Mouse (Mus musculus) heart, embryonic 10.5 days (tissue): Measurements from ENCODE around the gene Pmis2. TPM values are rescaled to one million over a fixed set of nuclear protein-coding genes. Genes with fewer than 3 reads are reported as not detected.

Experiments used
- DNase-seq: peaks from one replicate; pipeline ENCODE4 v3.0.0-alpha.2; 2017; ENCODE audit warnings: low spot score
- H3K27ac ChIP-seq: fragments of 300-500 bp; sonication (generic); 2 replicates; pipeline ENCODE4 v1.5.1; 2016; ENCODE audit warnings: mild to moderate bottlenecking
- H3K27me3 ChIP-seq: fragments of 300-500 bp; sonication (generic); 2 replicates; pipeline ENCODE4 v1.6.1; 2016; ENCODE audit warnings: mild to moderate bottlenecking; ENCODE audit not compliant: poor library complexity, insufficient read depth, severe bottlenecking
- H3K36me3 ChIP-seq: fragments of 300-500 bp; sonication (generic); 2 replicates; pipeline ENCODE4 v1.6.1; 2016; ENCODE audit warnings: mild to moderate bottlenecking, moderate library complexity
- H3K4me1 ChIP-seq: fragments of 300-500 bp; sonication (generic); 2 replicates; pipeline ENCODE4 v1.6.1; 2016; ENCODE audit warnings: mild to moderate bottlenecking
- H3K4me3 ChIP-seq: fragments of 300-500 bp; sonication (generic); 2 replicates; pipeline ENCODE4 v1.5.1; 2016; ENCODE audit warnings: mild to moderate bottlenecking, moderate library complexity
- H3K9me3 ChIP-seq: fragments of 300-500 bp; sonication (generic); 2 replicates; pipeline ENCODE4 v1.6.1; 2016; ENCODE audit warnings: mild to moderate bottlenecking, moderate library complexity
- WGBS: fragments of 180-500 bp; shearing (Covaris S2); methylation state at CpG from one replicate; pipeline ENCODE4 v1.1.7; 2016; 5-methylcytosine and 5-hydroxymethylcytosine counted together
- polyA plus RNA-seq: library from polyadenylated mRNA; unstranded; fragments of >200 nt; fragmentation: Nextera tagmentation; extraction: Ambion mirVana; gene quantifications from 2 replicates; pipeline ENCODE4 v1.2.1, GENCODE M21; 2016

Pmis2 gene
- polyA plus RNA-seq, 1 experiment from 2014 or later = not detected

- DNase-seq = peak; percentile 97
- no peaks in the 10 kb centered on the region for H3K9me3 ChIP-seq
- H3K36me3 ChIP-seq = peaks cover 36% of the 10 kb centered on the region
- peaks cover 22% of the 10 kb centered on the region for H3K4me1 ChIP-seq
- peak within 1 kb of the TSS; percentile 95 for H3K4me3 ChIP-seq
- 2% methylated on average over 44 of the region's 44 CpGs for WGBS
- H3K27ac ChIP-seq = peak within 1 kb of the TSS; percentile 96
- 0 out of 2 replicates have a peak, but pooled peaks cover 2% of the 10 kb centered on the region for H3K27me3 ChIP-seq
These were observed 45.6 kb downstream of the Pmis2 start, which contains the start of gene Cox6b1 for GRCm38 (mm10) chr7:30625530-30626384. Gene Cox6b1 (minus strand): TSS chr7:30626151.

Other genes starting within 250 kb of the Pmis2 start
- gene Nfkbid, start 249.9 kb downstream of the Pmis2 start, polyA plus RNA-seq = 1.5 and 1.6 TPM in 2 replicates
- gene Aplp1, start 226.1 kb downstream of the Pmis2 start, polyA plus RNA-seq = 44.3 and 50.4 TPM in 2 replicates
- gene Kirrel2, start 213.9 kb downstream of the Pmis2 start, polyA plus RNA-seq = 3.3 and 5.2 TPM in 2 replicates
- 0.55 and 0.79 TPM in 2 replicates for gene Nphs1, start 213.3 kb downstream of the Pmis2 start, polyA plus RNA-seq
- 0.30 and 3.0 TPM in 2 replicates for gene Prodh2, start 178.0 kb downstream of the Pmis2 start, polyA plus RNA-seq
- 8.5 and 9.0 TPM in 2 replicates for gene Arhgap33, start 136.5 kb downstream of the Pmis2 start, polyA plus RNA-seq
- 4.2 and 8.3 TPM in 2 replicates for gene Hspb6, start 119.4 kb downstream of the Pmis2 start, polyA plus RNA-seq
- gene Proser3, start 119.3 kb downstream of the Pmis2 start, polyA plus RNA-seq = 8.8 and 13.0 TPM in 2 replicates
- gene Lin37, start 111.8 kb downstream of the Pmis2 start, polyA plus RNA-seq = 31.5 and 35.6 TPM in 2 replicates
- gene U2af1l4, start 108.3 kb downstream of the Pmis2 start, polyA plus RNA-seq = 87.8 and 90.4 TPM in 2 replicates
- gene Gm49396, start 108.3 kb downstream of the Pmis2 start, polyA plus RNA-seq = 9.9 and 12.3 TPM in 2 replicates
- 112 and 124 TPM in 2 replicates for gene Psenen, start 108.0 kb downstream of the Pmis2 start, polyA plus RNA-seq
- 2.6 and 4.1 TPM in 2 replicates for gene Igflr1, start 106.2 kb downstream of the Pmis2 start, polyA plus RNA-seq
- 5.6 and 8.3 TPM in 2 replicates for gene Kmt2b, start 82.9 kb downstream of the Pmis2 start, polyA plus RNA-seq
- gene Zbtb32, start 72.7 kb downstream of the Pmis2 start, polyA plus RNA-seq = 0.19 and 0.27 TPM in 2 replicates
- 1.8 and 2.7 TPM in 2 replicates for gene Upk1a, start 58.8 kb downstream of the Pmis2 start, polyA plus RNA-seq
- gene Cox6b1, start 45.5 kb downstream of the Pmis2 start, polyA plus RNA-seq = 1,107 and 1,574 TPM in 2 replicates
- 5.5 and 5.9 TPM in 2 replicates for gene Etv2, start 35.8 kb downstream of the Pmis2 start, polyA plus RNA-seq
- 111 and 130 TPM in 2 replicates for gene Rbm42, start 21.3 kb downstream of the Pmis2 start, polyA plus RNA-seq
- 51.3 and 59.8 TPM in 2 replicates for gene Haus5, start 6.6 kb downstream of the Pmis2 start, polyA plus RNA-seq
- 0.48 and 1.1 TPM in 2 replicates for gene 2200002J24Rik, start 27.3 kb upstream of the Pmis2 start, polyA plus RNA-seq
- 1.1 and 1.5 TPM in 2 replicates for gene Atp4a, start 40.6 kb upstream of the Pmis2 start, polyA plus RNA-seq
- 183 and 189 TPM in 2 replicates for gene Tmem147, start 57.9 kb upstream of the Pmis2 start, polyA plus RNA-seq
- gene Gapdhs, start 72.1 kb upstream of the Pmis2 start, polyA plus RNA-seq = 0.23 and 0.48 TPM in 2 replicates
- 0.84 and 1.1 TPM in 2 replicates for gene Sbsn, start 79.9 kb upstream of the Pmis2 start, polyA plus RNA-seq
- gene Dmkn, start 92.2 kb upstream of the Pmis2 start, polyA plus RNA-seq = 0.39 and 0.81 TPM in 2 replicates
- gene Krtdap, start 116.3 kb upstream of the Pmis2 start, polyA plus RNA-seq = not detected in 2 replicates
- 0.20 TPM in 1 of 2 replicates, not detected in the other for gene Ffar2, start 152.2 kb upstream of the Pmis2 start, polyA plus RNA-seq
- 0.10 and 0.17 TPM in 2 replicates for gene Ffar3, start 184.6 kb upstream of the Pmis2 start, polyA plus RNA-seq
- not detected in 2 replicates for gene Ffar1, start 190.0 kb upstream of the Pmis2 start, polyA plus RNA-seq
- gene Cd22, start 208.7 kb upstream of the Pmis2 start, polyA plus RNA-seq = not detected in 2 replicates
- 0.30 and 0.38 TPM in 2 replicates for gene Mag, start 243.3 kb upstream of the Pmis2 start, polyA plus RNA-seq